Mouse (Mus musculus): ENCODE measurements at regions not wholly inside any gene's neighbourhood (a gene's known extent, or its start where the extent isn't known, plus 50 kb on each side); places are given as distances from the start of the nearest gene placed in this dataset.

DNA sequence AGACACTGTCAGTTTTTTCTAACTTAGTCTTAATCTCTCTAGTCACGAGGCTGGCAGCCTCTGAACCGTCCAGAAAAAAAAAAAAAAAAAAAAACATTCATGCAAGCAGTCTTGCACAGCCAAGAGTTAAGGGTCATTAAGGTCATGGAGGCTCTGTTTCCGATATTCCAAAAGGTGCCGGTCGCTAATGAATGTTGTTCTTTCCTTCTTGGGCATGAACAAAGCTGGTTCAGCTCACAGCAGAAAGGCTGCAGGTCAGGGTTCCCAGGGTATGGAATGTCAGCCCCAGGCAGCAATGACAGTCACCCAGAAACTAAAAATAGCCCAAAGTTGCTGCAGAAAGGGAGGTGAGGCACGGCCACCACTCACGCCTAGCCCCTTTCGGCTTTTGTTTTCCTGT lies 80.3 kb downstream of the 1810010D01Rik start:
- in situ Hi-C loops (cut with MboI; ENCODE audit: low sequenced_read_pairs in 2 of 2, unreplicated experiment in 2 of 2): no loop called here
- TF ChIP-seq CHD2 (IDR thresholded peaks at IDR 0.05; ENCODE audit: low read depth, low read length): no peak
- peak; percentile 83 for TF ChIP-seq ZNF384 (IDR thresholded peaks at IDR 0.05; ENCODE audit: low read depth, low read length)
- Histone ChIP-seq H3K4me3 (ENCODE audit: insufficient read depth in 1 of 2, low read depth in 1 of 2, low read length in 2 of 2, poor library complexity in 1 of 2, severe bottlenecking in 1 of 2) (no peak overlapping the region), H3K9me3 (ENCODE audit: control insufficient read depth, insufficient read depth, low read depth, low read length) (no peaks in the 10 kb centered on the region), H3K27ac (ENCODE audit: insufficient read depth, low read depth, low read length, poor library complexity, severe bottlenecking) (no peak overlapping the region), H3K9ac (ENCODE audit: insufficient read depth, low read depth, low read length, poor library complexity, severe bottlenecking) (no peak overlapping the region), H3K36me3 (ENCODE audit: control insufficient read depth, insufficient read depth, low read length, poor library complexity, severe bottlenecking) (no peaks in the 10 kb centered on the region), H3K4me1 (ENCODE audit: control insufficient read depth in 2 of 2, insufficient read depth in 2 of 2, low read length in 2 of 2, poor library complexity in 1 of 2) (peaks cover 8 to 20% of the 10 kb centered on the region in 2 experiments)
- DNase-seq (ENCODE audit: low read depth, low spot score): no peak

DNA sequence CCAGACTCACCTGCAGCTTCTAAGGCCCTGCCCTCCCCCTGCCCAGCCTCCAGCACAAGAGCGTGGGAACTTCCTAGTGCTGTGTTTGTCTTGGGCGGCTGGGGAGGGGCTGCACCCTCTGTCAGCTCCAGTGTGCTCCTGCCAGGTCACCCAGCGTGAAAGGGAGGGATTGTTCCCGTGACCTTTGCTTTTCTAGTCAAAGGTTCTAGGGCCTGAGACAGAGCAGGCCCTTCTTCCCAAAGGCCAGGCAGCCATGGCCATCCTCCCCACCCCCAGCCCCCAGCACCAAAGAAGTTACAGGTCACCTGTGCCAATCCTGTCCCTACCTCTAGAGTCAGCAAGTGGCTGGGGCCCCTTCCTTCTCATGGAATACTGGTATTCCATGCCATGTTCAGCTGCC lies 80.7 kb downstream of the 1810010D01Rik start:
- no peak for TF ChIP-seq MAFK (IDR thresholded peaks at IDR 0.05; ENCODE audit: insufficient read depth, low read depth, low read length)
- TF ChIP-seq HCFC1 (IDR thresholded peaks at IDR 0.05; ENCODE audit: borderline replicate concordance, insufficient read depth, low read length): no peak
- TF ChIP-seq CHD2 (IDR thresholded peaks at IDR 0.05; ENCODE audit: low read depth, low read length): no peak
- no peaks in the 10 kb centered on the region for H3K9me3 ChIP-seq (ENCODE audit: control insufficient read depth, insufficient read depth, low read depth, low read length)
- in situ Hi-C loops (cut with MboI; ENCODE audit: low sequenced_read_pairs in 2 of 2, unreplicated experiment in 2 of 2): no loop called here
- no peak overlapping the region for H3K27ac ChIP-seq (ENCODE audit: insufficient read depth, low read depth, low read length, poor library complexity, severe bottlenecking)
- no peak overlapping the region for H3K9ac ChIP-seq (ENCODE audit: insufficient read depth, low read depth, low read length, poor library complexity, severe bottlenecking)
- peaks cover 8 to 20% of the 10 kb centered on the region in 2 experiments for H3K4me1 ChIP-seq (ENCODE audit: control insufficient read depth in 2 of 2, insufficient read depth in 2 of 2, low read length in 2 of 2, poor library complexity in 1 of 2)
- DNase-seq (ENCODE audit: low read depth, low spot score): no peak
- no peak overlapping the region for H3K4me3 ChIP-seq (ENCODE audit: insufficient read depth in 1 of 2, low read depth in 1 of 2, low read length in 2 of 2, poor library complexity in 1 of 2, severe bottlenecking in 1 of 2)
- no peaks in the 10 kb centered on the region for H3K36me3 ChIP-seq (ENCODE audit: control insufficient read depth, insufficient read depth, low read length, poor library complexity, severe bottlenecking)

DNA sequence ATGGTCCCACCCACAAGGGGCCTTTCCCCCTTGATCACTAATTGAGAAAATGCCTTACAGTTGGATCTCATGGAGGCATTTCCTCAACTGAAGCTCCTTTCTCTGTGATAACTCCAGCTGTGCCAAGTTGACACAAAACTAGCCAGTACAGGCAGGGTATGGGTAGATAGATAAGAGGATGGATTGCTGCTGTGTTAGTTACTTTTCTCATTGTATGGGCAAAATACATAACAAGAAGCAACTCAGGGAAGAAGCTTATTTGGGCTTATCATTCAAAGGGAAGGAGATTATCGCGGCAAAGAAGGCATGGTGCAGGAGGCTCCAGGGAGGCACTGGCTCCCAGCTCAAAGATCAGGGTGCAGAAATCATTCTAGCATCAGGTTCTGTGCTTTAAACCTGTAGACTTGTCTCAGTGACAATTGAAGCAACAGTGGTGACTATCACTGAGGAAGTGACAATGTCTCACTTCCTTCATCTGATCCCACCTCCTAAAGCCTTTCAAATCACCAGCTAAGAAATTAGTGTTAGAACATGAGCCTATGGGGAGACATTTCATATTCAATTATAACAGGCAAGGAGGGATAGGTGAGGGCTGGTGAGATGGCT lies 83.8 kb downstream of the 1810010D01Rik start:
- Histone ChIP-seq H3K9me3 (ENCODE audit: control insufficient read depth, insufficient read depth, low read depth, low read length) (no peaks in the 10 kb centered on the region), H3K9ac (ENCODE audit: insufficient read depth, low read depth, low read length, poor library complexity, severe bottlenecking) (no peak overlapping the region), H3K27ac (ENCODE audit: insufficient read depth, low read depth, low read length, poor library complexity, severe bottlenecking) (no peak overlapping the region), H3K4me3 (ENCODE audit: insufficient read depth in 1 of 2, low read depth in 1 of 2, low read length in 2 of 2, poor library complexity in 1 of 2, severe bottlenecking in 1 of 2) (no peak overlapping the region), H3K36me3 (ENCODE audit: control insufficient read depth, insufficient read depth, low read length, poor library complexity, severe bottlenecking) (no peaks in the 10 kb centered on the region), H3K4me1 (ENCODE audit: control insufficient read depth in 2 of 2, insufficient read depth in 2 of 2, low read length in 2 of 2, poor library complexity in 1 of 2) (peaks cover 8 to 10% of the 10 kb centered on the region in 2 experiments)
- no peak for DNase-seq (ENCODE audit: low read depth, low spot score)
- in situ Hi-C loops (cut with MboI; ENCODE audit: low sequenced_read_pairs in 2 of 2, unreplicated experiment in 2 of 2): no loop called here
- TF ChIP-seq MAFK (IDR thresholded peaks at IDR 0.05; ENCODE audit: insufficient read depth, low read depth, low read length) (no peak), CHD2 (IDR thresholded peaks at IDR 0.05; ENCODE audit: low read depth, low read length) (no peak), ZC3H11A (IDR thresholded peaks at IDR 0.05; ENCODE audit: borderline replicate concordance, low read depth, low read length) (no peak), HCFC1 (IDR thresholded peaks at IDR 0.05; ENCODE audit: borderline replicate concordance, insufficient read depth, low read length) (no peak), ZNF384 (IDR thresholded peaks at IDR 0.05; ENCODE audit: low read depth, low read length) (no peak)

DNA sequence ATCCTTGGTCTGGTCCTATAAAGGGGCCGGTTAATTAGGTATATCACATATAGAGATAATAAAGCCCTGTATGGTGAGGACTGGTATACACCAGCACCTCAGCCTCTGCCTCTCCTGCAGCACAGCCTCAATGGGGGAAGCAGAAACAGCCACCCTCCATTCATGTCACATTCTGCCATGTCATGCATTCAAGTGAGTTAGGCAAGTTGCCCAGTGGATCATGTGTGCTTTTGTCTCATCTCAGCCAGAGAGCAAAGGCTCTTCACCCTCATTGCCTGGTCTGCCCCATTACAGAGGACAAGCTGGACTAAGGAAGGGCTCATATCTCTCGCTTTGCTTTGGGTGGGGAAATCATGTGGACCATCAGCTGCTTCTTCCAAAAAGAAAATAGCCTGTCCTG lies 85.4 kb downstream of the 1810010D01Rik start:
- in situ Hi-C loops (cut with MboI; ENCODE audit: low sequenced_read_pairs in 2 of 2, unreplicated experiment in 2 of 2): no loop called here
- DNase-seq (ENCODE audit: low read depth, low spot score): no peak
- Histone ChIP-seq H3K36me3 (ENCODE audit: control insufficient read depth, insufficient read depth, low read length, poor library complexity, severe bottlenecking) (no peaks in the 10 kb centered on the region), H3K9ac (ENCODE audit: insufficient read depth, low read depth, low read length, poor library complexity, severe bottlenecking) (no peak overlapping the region), H3K9me3 (ENCODE audit: control insufficient read depth, insufficient read depth, low read depth, low read length) (no peaks in the 10 kb centered on the region), H3K27ac (ENCODE audit: insufficient read depth, low read depth, low read length, poor library complexity, severe bottlenecking) (no peak overlapping the region), H3K4me1 (ENCODE audit: control insufficient read depth in 2 of 2, insufficient read depth in 2 of 2, low read length in 2 of 2, poor library complexity in 1 of 2) (peaks cover 0 to 5% of the 10 kb centered on the region in 2 experiments; a peak in 3 of 4 replicates), H3K4me3 (ENCODE audit: insufficient read depth in 1 of 2, low read depth in 1 of 2, low read length in 2 of 2, poor library complexity in 1 of 2, severe bottlenecking in 1 of 2) (no peak overlapping the region)
- TF ChIP-seq HCFC1 (IDR thresholded peaks at IDR 0.05; ENCODE audit: borderline replicate concordance, insufficient read depth, low read length) (no peak), CHD2 (IDR thresholded peaks at IDR 0.05; ENCODE audit: low read depth, low read length) (no peak), ZC3H11A (IDR thresholded peaks at IDR 0.05; ENCODE audit: borderline replicate concordance, low read depth, low read length) (no peak), MAFK (IDR thresholded peaks at IDR 0.05; ENCODE audit: insufficient read depth, low read depth, low read length) (no peak), ZNF384 (IDR thresholded peaks at IDR 0.05; ENCODE audit: low read depth, low read length) (no peak)

DNA sequence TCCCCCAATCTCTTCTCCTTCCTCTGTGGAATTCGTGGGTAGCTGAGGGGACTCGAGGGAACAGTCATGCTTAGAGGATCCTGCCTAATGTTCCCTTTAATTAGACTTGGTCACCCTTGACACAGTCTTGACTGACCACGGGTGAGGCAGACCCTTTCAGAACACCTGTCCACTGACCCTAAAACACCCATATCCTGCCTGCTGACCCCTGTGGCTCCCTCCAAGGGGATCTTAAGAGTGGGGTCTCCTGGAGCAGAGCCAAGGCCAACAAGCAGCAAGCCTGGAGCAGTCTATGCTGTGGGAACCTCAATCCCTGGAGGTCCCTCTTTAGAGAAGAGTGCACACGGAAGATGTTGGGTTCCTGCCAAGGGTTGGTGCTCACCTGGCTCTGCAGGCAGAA lies 89.5 kb downstream of the 1810010D01Rik start:
- TF ChIP-seq ZC3H11A (IDR thresholded peaks at IDR 0.05; ENCODE audit: borderline replicate concordance, low read depth, low read length) (no peak), CHD2 (IDR thresholded peaks at IDR 0.05; ENCODE audit: low read depth, low read length) (no peak), ZNF384 (IDR thresholded peaks at IDR 0.05; ENCODE audit: low read depth, low read length) (no peak), HCFC1 (IDR thresholded peaks at IDR 0.05; ENCODE audit: borderline replicate concordance, insufficient read depth, low read length) (no peak), MAFK (IDR thresholded peaks at IDR 0.05; ENCODE audit: insufficient read depth, low read depth, low read length) (no peak)
- Histone ChIP-seq H3K27ac (ENCODE audit: insufficient read depth, low read depth, low read length, poor library complexity, severe bottlenecking) (no peak overlapping the region), H3K4me3 (ENCODE audit: insufficient read depth in 1 of 2, low read depth in 1 of 2, low read length in 2 of 2, poor library complexity in 1 of 2, severe bottlenecking in 1 of 2) (no peak overlapping the region), H3K36me3 (ENCODE audit: control insufficient read depth, insufficient read depth, low read length, poor library complexity, severe bottlenecking) (no peaks in the 10 kb centered on the region), H3K4me1 (ENCODE audit: control insufficient read depth in 2 of 2, insufficient read depth in 2 of 2, low read length in 2 of 2, poor library complexity in 1 of 2) (no peaks in the 10 kb centered on the region; a peak in 1 of 4 replicates), H3K9ac (ENCODE audit: insufficient read depth, low read depth, low read length, poor library complexity, severe bottlenecking) (no peak overlapping the region), H3K9me3 (ENCODE audit: control insufficient read depth, insufficient read depth, low read depth, low read length) (no peaks in the 10 kb centered on the region)
- in situ Hi-C loops (cut with MboI; ENCODE audit: low sequenced_read_pairs in 2 of 2, unreplicated experiment in 2 of 2): loop anchor here in 1 of 2 experiments (10.0 kb wide), 1 partner anchor 184 kb away; the partner anchor contains the start of gene Ccnd1
- no peak for DNase-seq (ENCODE audit: low read depth, low spot score)
